Mouse (Mus musculus) embryonic fibroblast, embryonic 13.5 days (primary cell): Measurements from ENCODE around the gene Mettl5.

Experiments used
- CTCF ChIP-seq: IDR thresholded peaks from 2 replicates; pipeline ENCODE4 v1.5.1; 2011; ENCODE audit warnings: mild to moderate bottlenecking, control low read depth, low read length, moderate library complexity, borderline replicate concordance; ENCODE audit not compliant: insufficient read depth
- POLR2A ChIP-seq: IDR thresholded peaks from 2 replicates; pipeline ENCODE4 v1.6.1; 2011; ENCODE audit warnings: low read depth, mild to moderate bottlenecking, control low read depth, low read length, moderate library complexity

DNA sequence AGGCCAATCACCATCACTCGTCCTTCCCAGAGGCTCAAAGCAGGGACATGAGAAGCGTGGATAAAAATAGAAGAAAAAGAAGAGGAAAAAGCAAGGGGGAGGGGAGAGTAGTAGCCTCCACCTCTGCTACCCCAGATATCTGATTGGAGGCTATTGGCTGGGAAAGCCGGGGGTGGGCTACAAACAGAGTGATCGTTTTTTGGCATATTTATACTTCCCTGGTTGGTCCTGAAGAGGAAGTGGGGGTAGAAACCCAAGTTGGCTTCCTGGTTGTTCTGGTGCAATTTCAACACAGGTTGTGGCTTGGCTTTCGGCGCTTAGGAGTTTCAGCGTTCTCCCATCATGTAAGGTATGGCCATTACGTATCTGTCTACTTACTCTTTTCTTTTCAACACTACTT lies 63.7 kb downstream of the Mettl5 start, which contains the start of gene Klhl23:
- peak; percentile 22; the same call in 1 of the 2 replicates for TF ChIP-seq POLR2A
- no peak for TF ChIP-seq CTCF
